Mouse (Mus musculus) stomach, embryonic 16.5 days (tissue): Measurements from ENCODE around the gene Adamtsl1. TPM values are rescaled to one million over a fixed set of nuclear protein-coding genes. Genes with fewer than 3 reads are reported as not detected.

Source experiments
- ATAC-seq: fragments of 200-750 bp; cut with Nextera tagmentation; 2 replicates; pipeline ENCODE4 v1.8.0; 2017; ENCODE audit warnings: moderate number of reproducible peaks, moderate TSS enrichment; ENCODE audit not compliant: insufficient read depth, low FRiP score
- H3K27ac ChIP-seq: fragments of 300-500 bp; sonication (generic); 2 replicates; pipeline ENCODE4 v1.5.1; 2014; ENCODE audit warnings: low read length
- H3K27me3 ChIP-seq: fragments of 300-500 bp; sonication (generic); 2 replicates; pipeline ENCODE4 v1.6.1; 2014; ENCODE audit warnings: low read length, control low read depth, mixed read lengths; ENCODE audit not compliant: control insufficient read depth, insufficient read depth
- H3K36me3 ChIP-seq: fragments of 300-500 bp; sonication (generic); 2 replicates; pipeline ENCODE4 v1.6.1; 2014; ENCODE audit warnings: low read length; ENCODE audit not compliant: control insufficient read depth, insufficient read depth
- H3K4me1 ChIP-seq: fragments of 300-500 bp; sonication (generic); 2 replicates; pipeline ENCODE4 v1.6.1; 2014; ENCODE audit warnings: low read length, control low read depth, mixed read lengths; ENCODE audit not compliant: control insufficient read depth, insufficient read depth
- H3K4me2 ChIP-seq: fragments of 300-500 bp; sonication (generic); 2 replicates; pipeline ENCODE4 v1.6.1; 2014; ENCODE audit warnings: low read depth, low read length, mixed read lengths
- H3K4me3 ChIP-seq: fragments of 300-500 bp; sonication (generic); replicated peaks from 2 replicates; pipeline ENCODE4 v1.5.1; 2014; ENCODE audit warnings: mild to moderate bottlenecking, low read length
- H3K9ac ChIP-seq: fragments of 300-500 bp; sonication (generic); 2 replicates; pipeline ENCODE4 v1.6.1; 2014; ENCODE audit warnings: low read length
- H3K9me3 ChIP-seq: fragments of 300-500 bp; sonication (generic); replicated peaks from 2 replicates; pipeline ENCODE4 v1.6.1; 2016; ENCODE audit warnings: low read length, control low read depth; ENCODE audit not compliant: control insufficient read depth
- WGBS: fragments of 180-500 bp; shearing (Covaris S2); extraction: QIAGEN DNeasy Blood & Tissue Kit; methylation state at CpG from one replicate; pipeline ENCODE4 v1.1.7; 2014; 5-methylcytosine and 5-hydroxymethylcytosine counted together
- polyA plus RNA-seq: library from polyadenylated mRNA; unstranded; fragments of >200 nt; fragmentation: Nextera tagmentation; extraction: Ambion mirVana; gene quantifications from 2 replicates; pipeline ENCODE4 v1.2.1, GENCODE M21; 2015

The Adamtsl1 gene
- polyA plus RNA-seq, 1 experiment from 2014 or later = 22.0 TPM

DNA sequence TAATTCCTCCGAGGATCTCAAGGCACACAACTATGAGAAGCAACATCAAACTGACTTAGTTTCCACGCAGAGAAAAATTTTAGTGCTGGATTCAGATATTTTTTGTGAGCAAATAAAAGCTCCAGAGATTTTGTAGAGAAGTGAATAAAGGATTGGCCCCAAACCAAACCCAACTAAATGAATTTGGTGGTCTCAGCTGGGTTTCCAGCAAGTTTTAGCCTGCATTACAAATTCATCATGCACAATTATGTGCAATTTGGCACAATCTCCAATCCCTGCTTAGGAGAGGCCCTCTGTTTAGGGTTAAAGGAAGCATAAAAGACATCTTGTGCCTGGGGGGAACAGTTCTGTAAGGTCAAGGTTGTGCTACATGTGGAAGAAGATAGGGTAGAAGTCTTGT is 427.9 kb downstream of the Adamtsl1 start:
- no peaks in the 10 kb centered on the region for H3K4me1 ChIP-seq
- H3K36me3 ChIP-seq = no peaks in the 10 kb centered on the region
- ATAC-seq = no peak
- no peaks in the 10 kb centered on the region for H3K9me3 ChIP-seq
- H3K9ac ChIP-seq = no peak overlapping the region
- H3K27me3 ChIP-seq = no peaks in the 10 kb centered on the region
- no peak overlapping the region for H3K4me3 ChIP-seq
- H3K27ac ChIP-seq = no peak overlapping the region
- 82% methylated on average over 2 of the region's 2 CpGs for WGBS
- no peak overlapping the region for H3K4me2 ChIP-seq

DNA sequence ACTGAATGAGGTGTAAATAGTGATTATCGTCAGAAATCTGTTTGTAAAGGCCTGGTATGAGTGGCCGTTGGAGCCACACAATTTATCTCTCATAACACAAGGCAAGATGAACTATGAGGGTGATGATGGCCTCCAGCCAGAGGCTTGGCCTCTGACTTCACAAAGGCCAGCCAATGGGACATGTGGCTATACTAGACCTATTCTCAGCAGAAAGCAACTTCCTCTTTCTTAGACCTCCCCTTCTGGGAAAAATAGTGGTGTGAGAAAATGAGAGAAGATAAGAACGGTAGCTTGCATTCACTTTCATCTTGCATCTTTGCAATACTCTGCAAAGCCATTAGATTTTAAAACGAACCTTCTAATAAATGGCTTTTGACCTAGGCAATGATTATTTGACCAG is 439.6 kb downstream of the Adamtsl1 start:
- Histone ChIP-seq H3K9ac (no peak overlapping the region), H3K27ac (no peak overlapping the region), H3K4me3 (no peak overlapping the region), H3K9me3 (no peaks in the 10 kb centered on the region), H3K36me3 (no peaks in the 10 kb centered on the region), H3K4me2 (no peak overlapping the region), H3K27me3 (no peaks in the 10 kb centered on the region), H3K4me1 (no peaks in the 10 kb centered on the region)
- no peak for ATAC-seq
- WGBS = 64% methylated on average over 4 of the region's 4 CpGs

DNA sequence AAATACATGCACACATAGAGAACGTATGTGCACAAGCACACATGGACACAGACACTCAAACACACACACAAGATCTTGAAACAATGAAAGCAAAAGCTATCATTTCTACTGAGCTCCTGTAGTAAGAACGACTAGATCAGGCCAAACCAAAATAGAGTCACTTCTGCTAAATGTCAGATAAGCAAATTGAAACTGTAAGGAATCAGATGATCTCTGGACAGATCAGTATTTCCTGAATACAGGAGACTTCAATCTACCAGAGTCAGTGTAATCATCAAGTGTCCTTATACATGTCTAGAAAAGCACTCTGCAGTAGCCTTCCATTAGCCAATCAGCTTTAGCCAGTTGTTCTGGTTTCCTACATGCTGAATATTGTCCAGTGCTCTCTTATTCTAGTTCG is 441.4 kb downstream of the Adamtsl1 start:
- no peaks in the 10 kb centered on the region for H3K9me3 ChIP-seq
- H3K9ac ChIP-seq = no peak overlapping the region
- no peaks in the 10 kb centered on the region for H3K27me3 ChIP-seq
- no peaks in the 10 kb centered on the region for H3K4me1 ChIP-seq
- no peak overlapping the region for H3K4me3 ChIP-seq
- no peak overlapping the region for H3K27ac ChIP-seq
- no peak overlapping the region for H3K4me2 ChIP-seq
- no peak for ATAC-seq
- no peaks in the 10 kb centered on the region for H3K36me3 ChIP-seq
- 77% methylated on average over 3 of the region's 3 CpGs for WGBS

DNA sequence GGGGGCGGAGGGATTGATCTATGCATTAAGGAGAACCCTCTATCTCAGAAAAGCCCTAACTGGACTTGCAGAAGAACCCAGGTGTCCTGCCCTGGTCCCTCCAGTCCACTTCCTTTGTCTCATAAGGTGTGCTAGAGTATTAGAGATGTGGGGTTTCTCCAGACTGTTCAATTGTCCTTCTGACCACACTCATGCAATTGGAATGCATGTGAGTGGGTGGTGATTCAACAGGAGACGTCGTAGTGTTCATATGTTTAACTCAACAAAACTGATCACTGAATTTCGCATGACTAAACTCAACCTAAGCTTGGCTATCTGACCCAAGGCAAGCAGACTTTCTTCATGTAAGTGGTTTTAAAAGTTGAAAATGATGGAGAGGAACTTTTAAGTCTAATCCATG is 443.3 kb downstream of the Adamtsl1 start:
- Histone ChIP-seq H3K4me1 (no peaks in the 10 kb centered on the region), H3K4me2 (no peak overlapping the region), H3K4me3 (no peak overlapping the region), H3K27ac (no peak overlapping the region), H3K9me3 (no peaks in the 10 kb centered on the region), H3K36me3 (no peaks in the 10 kb centered on the region), H3K9ac (no peak overlapping the region), H3K27me3 (no peaks in the 10 kb centered on the region)
- WGBS = 68% methylated on average over 4 of the region's 4 CpGs
- ATAC-seq = no peak

DNA sequence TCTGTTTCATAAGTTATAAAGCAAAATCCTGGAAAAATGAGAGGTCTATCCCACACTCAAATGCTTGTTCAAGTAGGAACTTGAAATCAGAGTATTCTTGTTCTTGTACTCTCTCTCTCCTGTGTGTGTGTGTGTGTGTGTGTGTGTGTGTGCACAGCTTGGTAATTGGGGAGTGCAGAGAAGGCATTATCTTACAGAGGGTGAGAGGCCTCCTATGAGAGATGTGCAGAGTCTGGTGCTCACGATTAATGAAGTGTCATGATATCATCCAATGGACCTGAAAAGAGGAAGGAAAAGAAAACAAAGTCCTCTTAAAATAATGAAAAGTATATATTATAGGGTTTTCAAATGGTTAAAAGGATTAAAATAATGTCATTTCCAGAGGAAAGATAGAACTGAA is 443.9 kb downstream of the Adamtsl1 start:
- Histone ChIP-seq H3K36me3 (no peaks in the 10 kb centered on the region), H3K4me1 (no peaks in the 10 kb centered on the region), H3K27me3 (no peaks in the 10 kb centered on the region), H3K9ac (no peak overlapping the region), H3K27ac (no peak overlapping the region), H3K4me2 (no peak overlapping the region), H3K4me3 (no peak overlapping the region), H3K9me3 (no peaks in the 10 kb centered on the region)
- ATAC-seq = no peak
- WGBS = 55% methylated on average over 1 of the region's 1 CpGs

DNA sequence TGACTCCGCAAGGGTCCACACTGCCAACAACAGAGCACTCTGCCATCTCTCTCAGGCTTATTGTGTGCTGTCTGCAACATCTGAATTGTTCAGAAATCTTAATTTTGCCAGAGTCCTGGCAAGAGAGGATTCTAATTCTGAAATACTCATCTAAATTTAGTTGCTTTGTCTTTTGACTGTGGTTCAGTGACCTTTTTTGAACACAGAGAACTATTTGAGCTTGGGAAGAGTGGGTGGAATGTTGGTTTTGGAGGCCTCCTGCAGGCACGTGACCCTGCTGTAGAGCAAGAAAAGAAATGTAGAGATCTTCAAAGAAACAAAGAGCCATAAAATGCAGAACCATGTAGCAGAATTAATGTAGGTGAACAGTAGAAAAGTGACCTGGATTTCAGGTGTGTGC is 445.0 kb downstream of the Adamtsl1 start:
- H3K27me3 ChIP-seq = no peaks in the 10 kb centered on the region
- WGBS = 77% methylated on average over 2 of the region's 2 CpGs
- ATAC-seq = no peak
- H3K9me3 ChIP-seq = no peaks in the 10 kb centered on the region
- no peak overlapping the region for H3K4me3 ChIP-seq
- no peak overlapping the region for H3K27ac ChIP-seq
- no peak overlapping the region for H3K9ac ChIP-seq
- no peaks in the 10 kb centered on the region for H3K4me1 ChIP-seq
- no peak overlapping the region for H3K4me2 ChIP-seq
- no peaks in the 10 kb centered on the region for H3K36me3 ChIP-seq

DNA sequence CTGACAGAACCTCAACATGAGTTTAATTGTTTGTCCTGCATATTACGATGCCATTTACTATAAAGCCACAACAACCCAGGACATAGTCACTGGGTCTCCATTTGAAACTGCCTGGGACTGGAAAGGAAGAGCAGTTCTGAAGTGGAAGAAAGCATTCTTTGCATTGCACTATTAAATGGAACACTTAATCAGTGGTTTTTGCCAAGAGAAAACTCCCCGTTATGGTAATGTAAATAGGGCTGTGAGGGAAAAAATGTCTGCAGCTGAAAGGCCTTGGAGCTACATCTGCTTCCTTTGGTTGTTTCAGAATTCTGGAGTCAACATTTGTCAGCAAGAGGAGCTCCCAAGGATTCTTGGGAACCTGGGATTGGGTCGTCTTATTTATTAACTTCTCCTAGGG is 462.2 kb downstream of the Adamtsl1 start:
- H3K36me3 ChIP-seq = no peaks in the 10 kb centered on the region
- WGBS = 53% methylated on average over 3 of the region's 3 CpGs
- H3K9me3 ChIP-seq = no peaks in the 10 kb centered on the region
- H3K4me3 ChIP-seq = no peak overlapping the region
- no peak for ATAC-seq
- no peak overlapping the region for H3K4me2 ChIP-seq
- no peaks in the 10 kb centered on the region for H3K27me3 ChIP-seq
- H3K4me1 ChIP-seq = no peaks in the 10 kb centered on the region
- H3K27ac ChIP-seq = no peak overlapping the region
- H3K9ac ChIP-seq = no peak overlapping the region

DNA sequence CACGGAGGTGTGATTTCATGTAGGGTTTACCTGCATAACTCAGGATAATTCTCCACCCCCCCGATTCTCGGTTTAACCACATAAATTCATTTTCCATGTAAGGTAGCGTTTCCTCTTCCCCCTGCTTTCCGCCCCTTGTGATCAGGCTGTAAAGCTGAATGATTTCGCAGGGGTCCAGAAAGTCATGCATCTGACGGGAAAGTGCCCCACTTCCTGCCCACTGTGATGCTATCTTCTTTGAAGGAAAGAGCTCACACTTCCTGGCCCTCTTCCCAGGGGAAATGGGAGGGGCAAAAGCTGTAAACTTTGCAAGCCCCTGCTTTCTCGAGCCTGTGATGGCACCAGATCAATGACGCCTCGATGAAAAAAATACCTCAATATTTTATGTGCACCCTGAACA is 465.2 kb downstream of the Adamtsl1 start:
- Histone ChIP-seq H3K4me1 (no peaks in the 10 kb centered on the region), H3K4me2 (no peak overlapping the region), H3K27ac (no peak overlapping the region), H3K4me3 (no peak overlapping the region), H3K9ac (no peak overlapping the region), H3K9me3 (no peaks in the 10 kb centered on the region), H3K36me3 (no peaks in the 10 kb centered on the region), H3K27me3 (no peaks in the 10 kb centered on the region)
- ATAC-seq = no peak
- 64% methylated on average over 10 of the region's 10 CpGs for WGBS

DNA sequence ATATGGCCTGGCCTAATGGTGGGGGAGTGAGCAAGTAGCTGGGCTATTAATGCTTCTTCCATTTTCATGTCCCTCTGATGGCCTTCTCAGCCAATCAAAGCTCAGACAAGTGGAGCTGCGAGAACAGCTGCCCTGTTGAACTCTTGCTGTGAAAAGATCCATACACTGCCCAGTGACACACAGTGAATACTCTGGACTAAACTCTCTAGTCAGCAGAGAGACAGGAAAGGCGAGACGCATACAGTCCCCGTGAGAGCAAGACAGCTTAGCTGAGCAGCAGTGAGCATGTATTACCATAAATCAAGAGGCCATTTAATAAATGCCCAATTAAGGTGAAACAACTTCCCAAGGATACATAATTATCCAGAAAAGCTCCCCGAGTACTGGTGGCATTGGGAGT is 492.6 kb downstream of the Adamtsl1 start:
- no peaks in the 10 kb centered on the region for H3K9me3 ChIP-seq
- H3K36me3 ChIP-seq = no peaks in the 10 kb centered on the region
- H3K9ac ChIP-seq = no peak overlapping the region
- WGBS = 50% methylated on average over 5 of the region's 5 CpGs
- ATAC-seq = no peak
- no peak overlapping the region for H3K4me3 ChIP-seq
- no peak overlapping the region for H3K4me2 ChIP-seq
- H3K4me1 ChIP-seq = no peaks in the 10 kb centered on the region
- H3K27me3 ChIP-seq = no peaks in the 10 kb centered on the region
- no peak overlapping the region for H3K27ac ChIP-seq

DNA sequence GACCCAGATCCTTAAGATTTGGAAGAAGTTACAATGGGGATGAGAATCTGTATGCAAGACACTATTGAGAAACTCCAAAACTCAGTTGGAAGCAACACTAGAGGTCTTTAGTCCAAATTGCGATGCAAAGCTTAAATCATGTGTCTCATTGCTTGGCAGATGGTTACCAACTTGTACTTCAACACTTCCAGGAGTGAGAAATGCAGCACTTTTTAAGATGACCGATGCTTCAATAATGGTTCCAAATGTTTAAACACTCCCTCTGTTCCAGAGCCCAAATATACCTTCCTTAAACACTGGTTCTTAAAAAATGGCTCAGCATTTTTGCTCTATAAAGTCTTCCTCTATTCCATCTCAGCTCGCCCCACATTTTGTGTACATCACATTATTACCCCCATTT is 499.7 kb downstream of the Adamtsl1 start:
- Histone ChIP-seq H3K36me3 (no peaks in the 10 kb centered on the region), H3K4me3 (no peak overlapping the region), H3K9me3 (no peaks in the 10 kb centered on the region), H3K4me2 (no peak overlapping the region), H3K4me1 (no peaks in the 10 kb centered on the region), H3K27ac (no peak overlapping the region), H3K9ac (no peak overlapping the region), H3K27me3 (no peaks in the 10 kb centered on the region)
- WGBS = 91% methylated on average over 3 of the region's 3 CpGs
- no peak for ATAC-seq
